Mouse (Mus musculus) layer of hippocampus, adult 2 months (tissue): ENCODE measurements at regions not wholly inside any gene's neighbourhood (a gene's known extent, or its start where the extent isn't known, plus 50 kb on each side); places are given as distances from the start of the nearest gene placed in this dataset.
"Not testable (repeated sequence)": the region's sequence is repeated elsewhere in the genome, so short reads cannot be mapped to it uniquely, and the experiment has no call there.

Experiments
- DNase-seq, 2 experiments: peaks; one replicate each; pipeline ENCODE4 v3.0.0; 2022; ENCODE audit warnings: low spot score in 2 of 2
- H3K27ac ChIP-seq: fragments of 200-600 bp; 2 replicates; pipeline ENCODE4 v1.8.1; 2022
- H3K4me3 ChIP-seq: fragments of 200-600 bp; 2 replicates; pipeline ENCODE4 v1.8.1; 2022; ENCODE audit warnings: mild to moderate bottlenecking
- CTCF ChIP-seq: fragments of 200-600 bp; conservative IDR thresholded peaks from 2 replicates; pipeline ENCODE4 v1.8.1; 2022; ENCODE audit warnings: antibody characterized with exemption, mild to moderate bottlenecking, moderate library complexity

DNA sequence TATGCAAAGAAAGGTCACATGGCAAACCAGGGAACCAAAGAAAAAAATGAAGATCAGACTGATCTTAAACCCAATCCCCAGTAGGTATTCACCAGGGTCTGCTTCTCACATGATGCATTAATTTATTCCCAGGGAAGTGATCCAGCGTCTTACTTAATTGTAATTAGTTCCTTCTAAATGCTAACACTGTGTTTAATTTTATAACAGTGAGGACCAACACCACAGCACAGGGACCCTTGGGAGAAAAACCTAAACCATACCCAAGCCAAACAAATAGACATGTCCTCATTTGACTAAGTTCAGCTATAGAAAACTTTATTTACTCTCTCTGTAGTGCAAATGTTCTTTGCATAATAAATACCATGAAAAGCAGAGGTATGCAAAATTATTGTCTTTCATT lies 333.2 kb downstream of the Gm8797 start:
- no peak for TF ChIP-seq CTCF
- Histone ChIP-seq H3K27ac (no peak overlapping the region), H3K4me3 (no peak overlapping the region)
- no peak for DNase-seq

DNA sequence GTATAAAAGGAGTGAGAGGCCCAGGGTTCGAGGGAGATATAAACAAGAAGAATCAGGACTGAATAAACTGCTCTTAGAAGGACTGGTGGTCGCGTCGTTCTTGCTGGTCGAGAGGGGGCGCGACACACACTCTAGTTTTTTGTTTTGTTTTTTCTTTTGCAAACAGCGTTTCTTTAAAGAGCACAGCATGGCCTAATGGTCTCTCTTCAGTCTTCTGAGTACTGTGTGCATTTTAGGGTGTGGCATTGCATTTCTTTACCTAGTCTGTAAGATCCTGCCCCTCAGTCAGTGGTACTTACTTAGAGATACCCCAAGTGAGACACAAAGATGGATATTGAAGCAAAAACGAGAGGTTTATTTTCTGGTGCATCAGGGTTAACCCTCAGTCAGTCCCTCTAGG lies 336.7 kb downstream of the Gm8797 start:
- no peak for TF ChIP-seq CTCF
- H3K27ac ChIP-seq, result no peak overlapping the region
- no peak overlapping the region for H3K4me3 ChIP-seq
- DNase-seq, result no peak

DNA sequence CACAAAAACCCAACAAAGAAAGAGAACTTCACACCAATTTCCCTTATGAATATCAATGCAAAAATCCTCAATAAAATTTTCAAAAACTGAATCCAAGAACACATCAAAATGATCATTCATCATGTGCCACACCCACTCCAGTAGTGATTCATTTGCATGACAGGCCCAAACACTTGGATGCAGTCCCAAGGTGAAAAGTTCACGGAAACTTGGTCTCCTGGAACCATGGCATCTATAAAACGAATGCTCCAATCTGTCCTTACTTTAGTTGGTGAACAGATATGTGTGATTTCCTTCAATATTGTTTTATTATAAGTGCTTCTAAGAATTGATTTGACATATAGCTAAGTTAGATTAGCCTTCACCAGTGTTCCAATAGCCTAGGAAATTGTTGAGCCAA lies 343.3 kb downstream of the Gm8797 start:
- no peak for DNase-seq
- no peak overlapping the region for H3K27ac ChIP-seq
- no peak overlapping the region for H3K4me3 ChIP-seq
- TF ChIP-seq CTCF, result no peak

DNA sequence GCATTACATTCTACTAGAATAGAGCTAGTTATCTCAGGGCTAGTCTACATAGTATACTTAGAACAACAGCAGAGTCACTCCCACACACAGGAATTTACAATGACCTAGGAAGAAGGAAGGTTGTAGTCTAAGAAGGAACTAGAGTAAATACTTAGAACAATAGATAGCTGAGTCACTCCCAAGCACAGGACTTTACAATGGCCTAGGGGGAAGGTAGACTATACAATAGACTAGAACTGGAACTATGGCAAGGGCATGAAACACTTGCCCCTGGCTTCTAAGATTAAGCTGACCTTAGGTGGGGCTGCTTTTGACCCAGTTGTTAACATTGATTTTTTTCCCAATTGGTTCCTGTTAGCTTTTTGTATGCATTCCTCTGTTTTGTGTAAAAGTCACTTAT lies 343.8 kb downstream of the Gm8797 start:
- H3K4me3 ChIP-seq, result not testable (repeated sequence)

DNA sequence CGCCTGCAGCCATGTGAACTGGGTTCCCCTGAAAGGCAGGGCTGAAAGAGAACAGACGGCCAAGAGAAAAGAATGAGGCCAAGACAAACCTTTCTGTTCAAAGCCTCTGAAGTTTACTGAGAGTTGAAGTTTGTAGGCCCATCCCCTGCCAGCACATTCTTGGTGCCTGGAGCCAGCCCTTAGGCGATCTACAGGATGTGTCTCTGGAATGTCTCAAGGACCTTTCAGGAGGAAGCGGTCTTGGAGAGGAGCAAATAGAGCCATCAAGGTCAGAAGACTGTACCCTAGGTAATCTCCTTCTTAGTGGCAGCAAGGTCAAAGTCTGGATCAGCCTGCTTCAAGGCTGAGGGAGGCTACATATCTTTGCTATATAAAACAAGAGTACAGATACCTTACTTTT lies 350.3 kb downstream of the Gm8797 start:
- no peak overlapping the region for H3K27ac ChIP-seq
- no peak overlapping the region for H3K4me3 ChIP-seq
- TF ChIP-seq CTCF, result no peak
- DNase-seq, result no peak

More for the DNA sequence above, 343.8 kb downstream of the Gm8797 start:
- not testable (repeated sequence) for H3K27ac ChIP-seq, DNase-seq

DNA sequence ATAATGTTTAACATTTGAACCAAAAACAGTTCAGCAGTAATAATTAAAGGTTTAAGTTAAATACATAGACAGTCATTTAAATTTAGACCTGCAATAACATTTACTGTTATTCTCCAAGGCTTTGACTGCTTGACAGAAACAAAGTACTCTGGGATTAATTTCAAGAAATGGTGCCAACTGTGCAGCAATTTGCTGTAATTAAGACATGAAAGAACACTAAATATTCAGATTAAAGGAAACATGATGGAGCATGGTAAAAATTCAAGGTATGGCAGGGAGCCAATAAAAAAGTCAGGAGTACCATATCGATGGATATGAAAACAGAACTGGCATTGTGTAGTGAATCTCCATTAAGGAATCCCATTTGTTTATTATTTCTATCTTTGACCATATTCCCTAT lies 352.3 kb downstream of the Gm8797 start:
- TF ChIP-seq CTCF, result no peak
- no peak for DNase-seq
- Histone ChIP-seq H3K27ac (no peak overlapping the region), H3K4me3 (no peak overlapping the region)

DNA sequence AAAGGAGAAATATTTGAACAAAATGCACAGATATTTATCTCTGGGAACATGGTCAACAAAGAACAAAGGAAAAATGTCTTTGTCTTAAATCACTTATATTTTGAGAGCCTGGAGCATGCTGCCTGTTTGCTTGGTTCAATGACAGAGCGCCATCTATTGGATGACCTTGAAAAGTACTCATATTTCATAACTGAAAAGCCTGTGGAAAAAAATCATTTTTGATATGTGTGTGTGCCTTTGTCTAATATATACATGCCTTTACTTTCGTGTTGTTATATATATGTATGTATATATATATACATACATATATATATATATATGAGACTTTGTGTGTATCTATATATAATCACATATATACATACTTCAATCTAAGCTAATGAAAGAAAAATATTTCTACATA lies 356.1 kb downstream of the Gm8797 start:
- TF ChIP-seq CTCF, result peak; percentile 86
- DNase-seq, result peak; percentile 10 to 29
- H3K27ac ChIP-seq, result no peak overlapping the region

DNA sequence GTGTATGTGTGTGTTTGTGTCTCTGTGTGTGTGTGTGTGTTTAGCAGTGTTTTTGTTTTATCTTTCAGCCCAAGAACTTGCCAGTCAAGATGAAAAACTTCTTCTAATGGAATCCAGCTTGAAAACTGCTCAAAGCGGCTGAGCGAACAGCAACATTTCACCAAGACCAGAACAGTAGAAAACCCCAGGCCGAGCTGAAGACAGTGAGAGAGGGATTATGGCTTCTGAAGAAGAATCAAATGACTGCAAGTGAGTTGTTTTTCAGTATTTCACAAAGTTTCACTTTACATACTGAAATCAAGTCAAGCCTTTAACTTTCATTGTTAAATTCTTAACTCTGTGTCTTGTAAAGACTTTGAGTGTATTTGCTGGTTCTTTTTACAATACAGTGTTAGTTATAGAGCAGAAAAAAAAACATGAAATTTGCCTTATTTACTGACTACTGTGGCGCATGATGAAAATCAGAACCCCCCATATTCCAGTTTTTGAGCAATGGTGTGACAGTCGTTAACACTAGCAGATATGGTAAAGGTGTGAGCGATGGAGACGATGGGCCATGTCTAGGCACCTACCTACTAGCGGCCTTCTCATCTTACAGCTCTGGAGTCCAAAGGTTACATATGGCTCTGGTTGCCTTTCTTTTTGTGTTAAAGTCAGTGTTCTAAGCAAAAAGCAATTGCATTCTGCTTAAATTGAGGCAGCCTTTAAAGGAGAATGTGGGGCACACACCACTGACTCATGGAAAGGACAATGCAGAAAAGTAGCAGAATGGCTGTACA lies 357.0 kb downstream of the Gm8797 start:
- Histone ChIP-seq H3K27ac (no peak overlapping the region), H3K4me3 (no peak overlapping the region)
- DNase-seq, result no peak
- no peak for TF ChIP-seq CTCF

More for the DNA sequence above, 356.1 kb downstream of the Gm8797 start:
- no peak overlapping the region for H3K4me3 ChIP-seq

DNA sequence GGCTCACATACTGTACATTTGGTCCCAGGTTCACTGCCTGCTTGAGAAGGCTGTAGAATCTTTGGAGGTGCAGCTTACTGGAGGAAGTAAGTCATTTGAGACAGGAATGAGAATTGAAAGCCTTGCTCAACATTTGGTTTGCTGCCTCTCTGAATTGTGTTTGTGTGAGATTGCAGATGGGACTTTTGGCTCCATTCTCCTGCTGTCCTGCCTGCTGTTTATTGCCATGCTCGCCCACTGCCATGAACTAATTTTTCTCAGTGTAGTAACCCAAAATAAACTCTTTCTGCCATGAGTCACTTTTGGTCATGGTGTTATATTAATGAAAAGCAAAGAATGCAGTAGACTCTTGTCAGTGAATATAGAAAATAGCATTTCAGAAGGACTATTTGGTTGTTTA lies 368.1 kb downstream of the Gm8797 start:
- no peak for TF ChIP-seq CTCF
- peak; percentile 49 to 51 for DNase-seq
- Histone ChIP-seq H3K4me3 (no peak overlapping the region), H3K27ac (no peak overlapping the region)

DNA sequence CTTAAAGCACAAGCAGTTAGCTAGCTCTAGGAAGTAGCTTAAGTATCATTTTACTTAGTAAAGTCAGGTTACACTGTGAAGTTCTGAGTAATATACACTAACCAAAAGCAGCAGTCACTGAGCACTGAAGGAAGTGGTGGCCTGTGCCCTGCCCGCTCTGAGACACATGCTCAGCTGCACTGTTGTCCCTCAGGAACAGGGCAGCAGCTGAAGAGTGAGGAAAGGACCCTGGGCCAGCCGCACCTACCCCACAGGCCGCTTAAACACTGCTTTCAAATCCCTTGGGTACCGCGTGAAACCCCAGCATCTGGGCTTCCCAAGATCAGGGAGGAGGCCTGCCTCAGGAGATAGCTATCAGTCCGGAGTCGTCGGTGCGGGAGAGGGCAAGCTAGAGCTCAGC lies 385.1 kb downstream of the Gm8797 start:
- H3K27ac ChIP-seq, H3K4me3 ChIP-seq, DNase-seq: not testable (repeated sequence)

DNA sequence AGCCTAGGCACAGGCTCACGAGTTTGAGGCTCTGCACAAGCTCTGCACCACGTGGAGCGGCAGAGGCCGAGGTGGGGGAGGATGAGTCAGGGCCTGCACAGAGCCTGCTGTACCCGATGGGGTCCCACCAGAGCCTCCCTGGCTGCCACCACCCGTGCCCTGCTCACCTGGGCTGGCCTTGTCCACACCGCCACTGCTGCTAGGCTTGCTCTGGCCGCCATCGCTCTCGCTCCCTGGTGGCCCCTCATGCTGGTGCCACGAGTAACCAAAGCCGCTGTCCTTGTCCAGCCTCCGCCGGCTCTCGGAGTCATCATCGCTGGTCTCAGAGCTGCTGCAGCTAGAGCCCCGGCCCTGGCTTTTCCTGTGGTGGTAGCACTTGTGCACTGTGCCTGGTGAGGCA lies 386.8 kb downstream of the Gm8797 start:
- no peak overlapping the region for H3K27ac ChIP-seq
- no peak for DNase-seq
- TF ChIP-seq CTCF, result no peak
- H3K4me3 ChIP-seq, result no peak overlapping the region

DNA sequence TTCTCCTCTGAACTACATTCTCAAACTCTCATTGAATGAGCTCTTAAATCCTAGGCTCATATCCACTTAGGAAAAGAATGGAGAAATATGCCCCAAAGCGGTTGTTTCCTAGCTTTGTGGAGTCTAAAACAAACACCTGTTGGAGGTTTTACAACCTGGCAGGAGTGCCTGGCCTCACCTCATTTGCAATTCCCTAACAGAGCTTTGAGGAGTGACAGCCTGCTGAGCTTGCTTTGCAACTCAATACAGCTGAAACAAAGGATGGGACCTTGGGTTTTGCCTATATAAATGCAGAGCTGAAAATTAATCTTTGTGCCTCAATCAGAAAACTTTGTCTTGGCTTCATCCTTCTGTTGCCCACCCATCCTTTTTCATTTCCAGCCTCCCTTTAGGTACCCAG lies 423.2 kb downstream of the Gm8797 start:
- H3K27ac ChIP-seq, result no peak overlapping the region
- H3K4me3 ChIP-seq, result no peak overlapping the region
- no peak for TF ChIP-seq CTCF
- no peak for DNase-seq

DNA sequence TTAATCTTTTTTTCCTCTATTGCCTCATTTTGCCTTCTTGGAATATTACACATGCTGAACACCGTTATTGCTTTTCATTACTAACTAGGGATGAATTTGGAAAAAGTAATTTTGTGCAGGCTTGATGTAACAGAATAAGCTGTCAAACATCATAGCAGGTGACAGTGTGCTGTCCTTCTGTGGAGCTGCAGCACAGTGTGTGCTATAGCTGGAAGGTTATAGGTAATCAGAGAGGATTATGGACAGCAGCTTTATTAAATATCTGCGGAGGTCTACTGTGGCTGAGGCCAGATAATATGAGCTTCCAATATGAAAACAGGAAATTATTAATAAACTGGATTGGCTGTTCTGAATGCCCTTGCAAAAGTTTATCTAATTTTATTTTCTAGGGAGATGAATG lies 431.9 kb downstream of the Gm8797 start:
- Histone ChIP-seq H3K27ac (no peak overlapping the region), H3K4me3 (no peak overlapping the region)
- no peak for DNase-seq
- TF ChIP-seq CTCF, result no peak

DNA sequence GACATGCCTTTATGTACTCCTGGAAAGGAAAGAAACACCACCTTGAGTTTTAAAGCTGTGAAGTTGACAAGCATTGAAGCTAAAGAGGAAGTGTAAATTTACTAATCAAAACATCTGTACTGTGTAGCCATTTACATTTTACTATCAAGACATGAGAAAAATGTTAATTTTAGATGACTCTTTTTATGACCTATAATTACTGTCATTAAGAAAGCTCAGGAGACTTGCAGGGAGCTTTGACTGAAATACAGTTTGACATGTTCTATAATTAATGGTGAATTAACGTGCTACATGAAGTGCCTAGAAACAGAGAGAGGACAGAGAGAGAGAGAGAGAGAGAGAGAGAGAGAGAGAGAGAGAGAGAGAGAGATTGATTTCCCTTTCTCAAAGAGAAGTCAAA lies 432.8 kb downstream of the Gm8797 start:
- Histone ChIP-seq H3K4me3 (no peak overlapping the region), H3K27ac (no peak overlapping the region)
- DNase-seq, result no peak
- TF ChIP-seq CTCF, result no peak

DNA sequence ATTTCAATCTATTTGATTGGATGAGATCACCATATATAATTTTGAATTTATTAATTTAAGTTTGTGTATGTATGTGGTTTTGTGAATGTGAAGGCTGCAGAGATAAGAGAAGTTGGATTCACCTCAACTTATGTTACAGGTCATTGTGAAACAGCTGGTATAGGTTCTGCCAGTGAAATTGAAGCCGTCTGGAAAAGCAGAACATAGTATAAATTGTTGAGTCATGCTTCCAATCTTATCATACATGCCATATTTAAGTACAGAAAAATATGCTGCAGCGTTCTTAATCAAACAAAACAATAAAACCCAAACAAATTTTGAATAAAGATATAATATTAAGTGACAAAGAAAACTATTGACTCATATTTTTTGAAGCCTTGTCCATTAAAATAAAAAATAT lies 415.6 kb downstream of the 1700008P02Rik start:
- no peak for DNase-seq
- no peak for TF ChIP-seq CTCF
- no peak overlapping the region for H3K4me3 ChIP-seq
- H3K27ac ChIP-seq, result no peak overlapping the region
